Mouse (Mus musculus): ENCODE data around the gene Lce1j. TPM values are rescaled to one million over a fixed set of nuclear protein-coding genes. Genes with fewer than 3 reads are reported as not detected.
"Not testable (repeated sequence)": the region's sequence is repeated elsewhere in the genome, so short reads cannot be mapped to it uniquely, and the experiment has no call there.

The Lce1j gene
- polyA plus RNA-seq (2012; ENCODE audit: insufficient read depth, insufficient read length, missing spikeins): not detected in 2 replicates

DNA sequence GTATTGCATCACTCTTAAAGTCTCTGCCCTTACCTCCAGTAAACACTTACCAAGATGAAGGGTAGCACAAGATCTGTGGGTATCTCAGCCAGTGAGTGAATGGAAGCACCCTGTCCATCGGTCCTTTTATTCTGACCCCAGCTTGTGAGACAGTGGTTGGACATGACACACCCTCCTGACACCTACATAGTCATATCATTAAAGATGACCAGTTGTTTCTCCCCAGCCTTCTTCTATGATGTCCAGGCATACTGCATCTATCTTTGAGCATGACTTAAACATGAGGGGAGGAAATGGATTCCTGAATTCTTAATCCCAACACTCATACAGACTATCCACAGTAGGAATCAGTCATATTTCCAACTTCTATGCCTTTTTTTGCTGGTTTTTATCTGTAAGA lies at the start of gene Lce1j:
Gene Lce1j, minus strand, starts transcription at position 101 of the 400 bp plus-strand sequence.
- no peak within 1 kb of the TSS for H3K27ac ChIP-seq (ENCODE audit: insufficient read depth, low read depth, low read length)

DNA sequence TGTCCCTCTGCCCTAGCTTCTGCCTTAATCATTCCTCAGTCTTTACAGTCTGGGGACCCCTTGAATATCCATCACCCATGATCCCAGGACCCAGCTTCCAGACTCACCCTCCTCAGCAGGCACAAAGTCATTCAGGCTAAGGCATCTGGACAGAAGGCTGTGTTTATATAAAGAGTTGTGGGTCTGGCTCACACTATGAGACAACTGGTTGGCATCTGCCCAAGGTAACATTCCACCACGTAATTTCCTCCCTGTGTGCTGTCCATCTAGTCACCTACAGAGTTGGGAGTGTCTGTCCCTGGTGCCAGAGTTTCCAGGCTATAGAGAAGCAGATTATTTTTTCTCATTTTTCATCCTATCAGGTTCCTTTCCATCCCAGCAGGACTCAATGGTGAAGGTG lies 36.8 kb upstream of the Lce1j start, which contains the start of gene Kprp:
Gene Kprp, minus strand, starts transcription at position 140 of the 400 bp plus-strand sequence.
- TF ChIP-seq CTCF (IDR thresholded peaks at IDR 0.05; ENCODE audit: low read depth, low read length) (no peak), POLR2A (IDR thresholded peaks at IDR 0.05; ENCODE audit: borderline replicate concordance, low read depth, low read length) (no peak)
- H3K4me1 ChIP-seq (ENCODE audit: control insufficient read depth, insufficient read depth, low read length): no peaks in the 10 kb centered on the region
- no peak within 1 kb of the TSS for H3K27ac ChIP-seq (ENCODE audit: insufficient read depth, low read depth, low read length)
- no peak within 1 kb of the TSS for H3K4me3 ChIP-seq (ENCODE audit: insufficient read depth, low read length)

More for the DNA sequence above, at the start of gene Lce1j:
- TF ChIP-seq POLR2A (IDR thresholded peaks at IDR 0.05; ENCODE audit: borderline replicate concordance, low read depth, low read length): no peak
- no peak for TF ChIP-seq CTCF (IDR thresholded peaks at IDR 0.05; ENCODE audit: low read depth, low read length)
- H3K4me1 ChIP-seq (ENCODE audit: control insufficient read depth, insufficient read depth, low read length): no peaks in the 10 kb centered on the region
- H3K4me3 ChIP-seq (ENCODE audit: insufficient read depth, low read length): no peak within 1 kb of the TSS

- Histone ChIP-seq H3K4me3 (ENCODE audit: insufficient read depth, low read length) (no peak overlapping the region), H3K27ac (ENCODE audit: insufficient read depth, low read depth, low read length) (no peak overlapping the region), H3K4me1 (ENCODE audit: control insufficient read depth, insufficient read depth, low read length) (no peaks in the 10 kb centered on the region)
- TF ChIP-seq CTCF (IDR thresholded peaks at IDR 0.05; ENCODE audit: low read depth, low read length) (no peak), POLR2A (IDR thresholded peaks at IDR 0.05; ENCODE audit: borderline replicate concordance, low read depth, low read length) (no peak)
Measured at GRCm38 (mm10) chr3:92825808-92826207, 35.5 kb upstream of the Lce1j start.

GRCm38 (mm10) chr3:92816036-92816435 lies 25.7 kb upstream of the Lce1j start:
- H3K4me3 ChIP-seq (ENCODE audit: insufficient read depth, low read length); H3K4me1 ChIP-seq (ENCODE audit: control insufficient read depth, insufficient read depth, low read length); H3K27ac ChIP-seq (ENCODE audit: insufficient read depth, low read depth, low read length): not testable (repeated sequence)

- Histone ChIP-seq H3K4me3 (ENCODE audit: insufficient read depth, low read length) (no peak overlapping the region), H3K27ac (ENCODE audit: insufficient read depth, low read depth, low read length) (no peak overlapping the region), H3K4me1 (ENCODE audit: control insufficient read depth, insufficient read depth, low read length) (no peaks in the 10 kb centered on the region)
- TF ChIP-seq CTCF (IDR thresholded peaks at IDR 0.05; ENCODE audit: low read depth, low read length): no peak
- TF ChIP-seq POLR2A (IDR thresholded peaks at IDR 0.05; ENCODE audit: borderline replicate concordance, low read depth, low read length): no peak
Measured at GRCm38 (mm10) chr3:92815581-92815980, 25.3 kb upstream of the Lce1j start.

GRCm38 (mm10) chr3:92807791-92808190 lies 17.5 kb upstream of the Lce1j start, which contains the start of gene Lce1k:
Lce1k (minus strand) TSS chr3:92807891.
- H3K4me3 ChIP-seq (ENCODE audit: insufficient read depth, low read length): no peak within 1 kb of the TSS
- no peak within 1 kb of the TSS for H3K27ac ChIP-seq (ENCODE audit: insufficient read depth, low read depth, low read length)

GRCm38 (mm10) chr3:92778799-92779198 lies 11.5 kb downstream of the Lce1j start, which contains the start of gene Lce1i:
Lce1i (minus strand) TSS chr3:92778899.
- no peak within 1 kb of the TSS for H3K4me3 ChIP-seq (ENCODE audit: insufficient read depth, low read length)
- TF ChIP-seq CTCF (IDR thresholded peaks at IDR 0.05; ENCODE audit: low read depth, low read length) (no peak), POLR2A (IDR thresholded peaks at IDR 0.05; ENCODE audit: borderline replicate concordance, low read depth, low read length) (no peak)
- H3K4me1 ChIP-seq (ENCODE audit: control insufficient read depth, insufficient read depth, low read length): no peaks in the 10 kb centered on the region

More at GRCm38 (mm10) chr3:92807791-92808190, 17.5 kb upstream of the Lce1j start, which contains the start of gene Lce1k:
- no peaks in the 10 kb centered on the region for H3K4me1 ChIP-seq (ENCODE audit: control insufficient read depth, insufficient read depth, low read length)
- no peak for TF ChIP-seq CTCF (IDR thresholded peaks at IDR 0.05; ENCODE audit: low read depth, low read length)
- TF ChIP-seq POLR2A (IDR thresholded peaks at IDR 0.05; ENCODE audit: borderline replicate concordance, low read depth, low read length): no peak

GRCm38 (mm10) chr3:92771573-92771972 lies 18.7 kb downstream of the Lce1j start:
- Histone ChIP-seq H3K4me1 (ENCODE audit: control insufficient read depth, insufficient read depth, low read length) (no peaks in the 10 kb centered on the region), H3K27ac (ENCODE audit: insufficient read depth, low read depth, low read length) (no peak overlapping the region), H3K4me3 (ENCODE audit: insufficient read depth, low read length) (no peak overlapping the region)
- TF ChIP-seq CTCF (IDR thresholded peaks at IDR 0.05; ENCODE audit: low read depth, low read length) (no peak), POLR2A (IDR thresholded peaks at IDR 0.05; ENCODE audit: borderline replicate concordance, low read depth, low read length) (no peak)

More at GRCm38 (mm10) chr3:92778799-92779198, 11.5 kb downstream of the Lce1j start, which contains the start of gene Lce1i:
- H3K27ac ChIP-seq (ENCODE audit: insufficient read depth, low read depth, low read length): no peak within 1 kb of the TSS

GRCm38 (mm10) chr3:92764965-92765364 lies 25.3 kb downstream of the Lce1j start, which contains the start of gene Lce1h:
Lce1h (minus strand) TSS chr3:92765065.
- Histone ChIP-seq H3K4me3 (ENCODE audit: insufficient read depth, low read length) (no peak within 1 kb of the TSS), H3K4me1 (ENCODE audit: control insufficient read depth, insufficient read depth, low read length) (no peaks in the 10 kb centered on the region), H3K27ac (ENCODE audit: insufficient read depth, low read depth, low read length) (no peak within 1 kb of the TSS)
- TF ChIP-seq POLR2A (IDR thresholded peaks at IDR 0.05; ENCODE audit: borderline replicate concordance, low read depth, low read length) (no peak), CTCF (IDR thresholded peaks at IDR 0.05; ENCODE audit: low read depth, low read length) (no peak)

DNA sequence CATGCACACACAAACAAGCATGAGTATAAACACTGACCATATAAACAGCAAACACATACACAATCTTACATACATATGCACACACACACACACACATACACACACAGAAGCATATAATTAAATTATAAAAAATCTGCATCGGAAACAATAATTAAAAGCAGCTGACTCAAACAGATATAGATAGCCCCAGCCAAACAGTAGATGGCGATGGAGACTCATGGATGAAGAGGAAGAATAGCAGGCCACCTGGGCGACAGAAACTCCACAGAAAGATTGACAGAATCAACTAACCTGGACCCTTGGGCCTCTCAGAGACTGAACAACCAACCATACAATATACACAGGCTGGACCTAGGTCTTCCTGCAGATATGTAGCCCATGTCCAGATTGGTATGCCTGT lies 37.1 kb downstream of the Lce1j start:
- no peak overlapping the region for H3K27ac ChIP-seq (ENCODE audit: insufficient read depth, low read depth, low read length)
- TF ChIP-seq CTCF (IDR thresholded peaks at IDR 0.05; ENCODE audit: low read depth, low read length) (no peak), POLR2A (IDR thresholded peaks at IDR 0.05; ENCODE audit: borderline replicate concordance, low read depth, low read length) (no peak)
- H3K4me1 ChIP-seq (ENCODE audit: control insufficient read depth, insufficient read depth, low read length): no peaks in the 10 kb centered on the region
- no peak overlapping the region for H3K4me3 ChIP-seq (ENCODE audit: insufficient read depth, low read length)
